ENCODE assay signal across 13 mouse cellular contexts in the genomic region with DNA sequence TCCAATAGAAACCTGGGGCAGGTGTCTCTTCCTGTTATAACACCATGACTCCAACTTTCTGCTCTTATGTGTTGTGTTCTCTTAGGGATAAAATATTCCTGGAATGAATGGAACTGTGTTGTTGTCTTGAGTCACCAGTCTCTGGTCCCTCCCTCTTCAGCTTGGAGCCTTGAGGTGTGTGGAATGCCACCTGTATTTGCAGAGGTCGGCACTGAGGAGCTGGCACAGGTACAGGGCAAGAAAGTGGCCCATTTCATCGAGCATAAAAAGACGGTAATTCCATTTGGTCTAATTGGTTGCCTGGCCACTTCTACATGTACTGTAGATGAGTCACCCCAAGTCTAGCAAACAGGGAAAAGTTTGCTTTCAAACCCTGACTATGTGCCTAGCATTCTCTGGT.
"Had no signal": no experiment of that assay in that cellular context is flagged by ENCODE, and none has a peak within 500 bp of the region (broad histone marks: within the 10 kb centered on the region; RNA-seq: fewer than 3 reads in every experiment).

No protein-coding gene starts in this region.

- H3K4me2 ChIP-seq: limb, embryonic 13.5 days; midbrain, embryonic 12.5 days had no signal

- H3K9ac ChIP-seq: limb, embryonic 13.5 days; liver, embryonic 14.5 days; midbrain, embryonic 12.5 days had no signal

- ATAC-seq: inflammation-experienced regulatory T-cells, adult 6 months; intestine, postnatal 0 days; midbrain, embryonic 16.5 days had no signal

- H3K27ac ChIP-seq: kidney, postnatal 0 days; layer of hippocampus, adult 2 months; limb, embryonic 13.5 days; liver, embryonic 14.5 days; macrophage; midbrain, embryonic 12.5 days had no signal

- H3K4me1 ChIP-seq: limb, embryonic 13.5 days; midbrain, embryonic 12.5 days had no signal

- H3K36me3 ChIP-seq: limb, embryonic 13.5 days; midbrain, embryonic 12.5 days had no signal

- H3K27me3 ChIP-seq: limb, embryonic 13.5 days; midbrain, embryonic 12.5 days had no signal

- H3K4me3 ChIP-seq: layer of hippocampus, adult 2 months; limb, embryonic 13.5 days; midbrain, embryonic 12.5 days had no signal

- DNase-seq: kidney, adult 8-10 months; kidney, postnatal 4 days; left cerebral cortex, postnatal 4 days; right cerebral cortex, postnatal 14 days had no signal

- H3K9me3 ChIP-seq: limb, embryonic 13.5 days; midbrain, embryonic 12.5 days had no signal
